Mouse (Mus musculus) limb, embryonic 12.5 days (tissue): ENCODE data around the gene Cpsf4. TPM values are rescaled to one million over a fixed set of nuclear protein-coding genes. Genes with fewer than 3 reads are reported as not detected.
A peak's percentile ranks its signal among the peaks of the same experiment; 100 is the strongest.

Source experiments
- ATAC-seq: fragments of 200-750 bp; cut with Nextera tagmentation; 2 replicates; pipeline ENCODE4 v1.8.0; 2017; ENCODE audit warnings: low read depth, moderate TSS enrichment; ENCODE audit not compliant: insufficient number of reproducible peaks, insufficient read depth, low FRiP score, low TSS enrichment
- H3K27ac ChIP-seq: fragments of 300-500 bp; sonication (generic); 2 replicates; pipeline ENCODE4 v1.5.1; 2016; ENCODE audit warnings: mild to moderate bottlenecking, moderate library complexity
- H3K27me3 ChIP-seq: fragments of 300-500 bp; sonication (generic); 2 replicates; pipeline ENCODE4 v1.6.1; 2016; ENCODE audit warnings: mild to moderate bottlenecking, moderate library complexity
- H3K36me3 ChIP-seq: fragments of 300-500 bp; sonication (generic); 2 replicates; pipeline ENCODE4 v1.6.1; 2016; ENCODE audit warnings: mild to moderate bottlenecking, moderate library complexity
- H3K4me1 ChIP-seq: fragments of 300-500 bp; sonication (generic); replicated peaks from 2 replicates; pipeline ENCODE4 v1.6.1; 2016
- H3K4me2 ChIP-seq: fragments of 300-500 bp; sonication (generic); 2 replicates; pipeline ENCODE4 v1.6.1; 2016; ENCODE audit warnings: mild to moderate bottlenecking, moderate library complexity
- H3K4me3 ChIP-seq: fragments of 300-500 bp; sonication (generic); replicated peaks from 2 replicates; pipeline ENCODE4 v1.5.1; 2016; ENCODE audit warnings: mild to moderate bottlenecking
- H3K9ac ChIP-seq: fragments of 300-500 bp; sonication (generic); replicated peaks from 2 replicates; pipeline ENCODE4 v1.6.1; 2016; ENCODE audit warnings: mild to moderate bottlenecking, moderate library complexity
- H3K9me3 ChIP-seq: fragments of 300-500 bp; sonication (generic); 2 replicates; pipeline ENCODE4 v1.6.1; 2016; ENCODE audit warnings: mild to moderate bottlenecking, moderate library complexity
- WGBS: fragments of 180-500 bp; shearing (Covaris S2); methylation state at CpG from one replicate; pipeline ENCODE4 v1.1.7; 2016; 5-methylcytosine and 5-hydroxymethylcytosine counted together
- polyA plus RNA-seq: library from polyadenylated mRNA; unstranded; fragments of >200 nt; fragmentation: Nextera tagmentation; extraction: Ambion mirVana; gene quantifications from 2 replicates; pipeline ENCODE4 v1.2.1, GENCODE M21; 2016

Cpsf4 gene
- polyA plus RNA-seq, 1 experiment from 2014 or later, result 67.2 TPM

- Histone ChIP-seq H3K4me1 (peaks cover 9% of the 10 kb centered on the region), H3K4me2 (no peak overlapping the region), H3K9ac (no peak overlapping the region), H3K9me3 (no peaks in the 10 kb centered on the region), H3K27me3 (no peaks in the 10 kb centered on the region), H3K36me3 (peaks cover 86% of the 10 kb centered on the region), H3K27ac (no peak overlapping the region), H3K4me3 (no peak overlapping the region)
- no peak for ATAC-seq
- 94% methylated on average over 2 of the region's 2 CpGs for WGBS
These were observed 18.2 kb downstream of the Cpsf4 start for GRCm38 (mm10) chr5:145185244-145185643.

- peaks cover 19% of the 10 kb centered on the region for H3K4me1 ChIP-seq
- ATAC-seq, result no peak
- WGBS, result 94% methylated on average over 6 of the region's 6 CpGs
- no peaks in the 10 kb centered on the region for H3K9me3 ChIP-seq
- no peak overlapping the region for H3K4me3 ChIP-seq
- peak overlapping the region; percentile 82; the same call in 1 of the 2 replicates for H3K4me2 ChIP-seq
- peaks cover 53% of the 10 kb centered on the region for H3K36me3 ChIP-seq
- H3K27ac ChIP-seq, result no peak overlapping the region
- no peak overlapping the region for H3K9ac ChIP-seq
- H3K27me3 ChIP-seq, result no peaks in the 10 kb centered on the region
These were observed 22.4 kb downstream of the Cpsf4 start for GRCm38 (mm10) chr5:145189416-145189815.

- Histone ChIP-seq H3K9ac (peak overlapping the region; percentile 94), H3K4me2 (peak overlapping the region; percentile 82), H3K9me3 (no peaks in the 10 kb centered on the region), H3K4me1 (peaks cover 19% of the 10 kb centered on the region), H3K36me3 (peaks cover 53% of the 10 kb centered on the region), H3K27ac (no peak overlapping the region), H3K4me3 (peak overlapping the region; percentile 81), H3K27me3 (no peaks in the 10 kb centered on the region)
- no peak for ATAC-seq
- 53% methylated on average over 5 of the region's 5 CpGs for WGBS
These were observed 23.4 kb downstream of the Cpsf4 start for GRCm38 (mm10) chr5:145190373-145190772.

- H3K36me3 ChIP-seq, result peaks cover 53% of the 10 kb centered on the region
- peak overlapping the region; percentile 94 for H3K9ac ChIP-seq
- 2% methylated on average over 41 of the region's 41 CpGs for WGBS
- H3K4me2 ChIP-seq, result peak overlapping the region; percentile 82
- peak overlapping the region; percentile 86 for H3K27ac ChIP-seq
- H3K4me3 ChIP-seq, result peak overlapping the region; percentile 81
- ATAC-seq, result peak; percentile 76
- peaks cover 19% of the 10 kb centered on the region for H3K4me1 ChIP-seq
- H3K27me3 ChIP-seq, result no peaks in the 10 kb centered on the region
- no peaks in the 10 kb centered on the region for H3K9me3 ChIP-seq
These were observed 24.1 kb downstream of the Cpsf4 start for GRCm38 (mm10) chr5:145190875-145191798.

GRCm38 (mm10) chr5:145191962-145192361, 24.9 kb downstream of the Cpsf4 start, which contains the start of gene Atp5j2:
Atp5j2 (minus strand) TSS chr5:145192062.
- WGBS, result 89% methylated on average over 2 of the region's 2 CpGs
- H3K27me3 ChIP-seq, result no peaks in the 10 kb centered on the region
- peaks cover 52% of the 10 kb centered on the region for H3K36me3 ChIP-seq

GRCm38 (mm10) chr5:145200387-145200786, 33.4 kb downstream of the Cpsf4 start:
- WGBS, result 78% methylated on average over 7 of the region's 7 CpGs
- Histone ChIP-seq H3K27ac (no peak overlapping the region), H3K9ac (no peak overlapping the region), H3K4me1 (peaks cover 14% of the 10 kb centered on the region), H3K4me3 (no peak overlapping the region), H3K27me3 (no peaks in the 10 kb centered on the region), H3K36me3 (peaks cover 23% of the 10 kb centered on the region), H3K9me3 (no peaks in the 10 kb centered on the region), H3K4me2 (peak overlapping the region; percentile 86)
- ATAC-seq, result no peak

More at GRCm38 (mm10) chr5:145191962-145192361, 24.9 kb downstream of the Cpsf4 start, which contains the start of gene Atp5j2:
- Histone ChIP-seq H3K9ac (peak within 1 kb of the TSS; percentile 94), H3K4me1 (peaks cover 19% of the 10 kb centered on the region), H3K27ac (peak within 1 kb of the TSS; percentile 86), H3K9me3 (no peaks in the 10 kb centered on the region), H3K4me3 (peak within 1 kb of the TSS; percentile 81), H3K4me2 (peak within 1 kb of the TSS; percentile 82)
- ATAC-seq, result no peak

- Histone ChIP-seq H3K36me3 (peaks cover 13% of the 10 kb centered on the region; the same call in 1 of the 2 replicates), H3K4me1 (peaks cover 21% of the 10 kb centered on the region), H3K27me3 (no peaks in the 10 kb centered on the region), H3K4me3 (peak within 1 kb of the TSS; percentile 83), H3K4me2 (peak within 1 kb of the TSS; percentile 86), H3K9ac (peak within 1 kb of the TSS; percentile 76), H3K9me3 (no peaks in the 10 kb centered on the region), H3K27ac (0 out of 2 replicates have a peak within 1 kb of the TSS, but pooled peaks have one; percentile 17)
- ATAC-seq, result no peak
- WGBS, result 1% methylated on average over 37 of the region's 37 CpGs
These were observed 34.4 kb downstream of the Cpsf4 start, which contains the start of gene Zkscan14 for GRCm38 (mm10) chr5:145201321-145201991. Zkscan14 (minus strand) TSS chr5:145201868.

GRCm38 (mm10) chr5:145202446-145202845, 35.4 kb downstream of the Cpsf4 start:
- WGBS, result 50% methylated on average over 3 of the region's 3 CpGs
- no peak overlapping the region for H3K4me3 ChIP-seq
- H3K27ac ChIP-seq, result no peak overlapping the region
- no peak for ATAC-seq
- no peaks in the 10 kb centered on the region for H3K27me3 ChIP-seq
- no peak overlapping the region for H3K4me2 ChIP-seq
- H3K9ac ChIP-seq, result no peak overlapping the region
- peaks cover 21% of the 10 kb centered on the region for H3K4me1 ChIP-seq
- H3K9me3 ChIP-seq, result no peaks in the 10 kb centered on the region
- peaks cover 14% of the 10 kb centered on the region for H3K36me3 ChIP-seq

- Histone ChIP-seq H3K27ac (peak within 1 kb of the TSS; percentile 86), H3K4me1 (peaks cover 21% of the 10 kb centered on the region), H3K4me3 (peak within 1 kb of the TSS; percentile 55), H3K27me3 (no peaks in the 10 kb centered on the region), H3K9me3 (no peaks in the 10 kb centered on the region), H3K9ac (peak within 1 kb of the TSS; percentile 54), H3K4me2 (peak within 1 kb of the TSS; percentile 66), H3K36me3 (peaks cover 18% of the 10 kb centered on the region)
- ATAC-seq, result peak; percentile 97
- WGBS, result under 1% methylated on average over 22 of the region's 22 CpGs
These were observed 37.1 kb downstream of the Cpsf4 start, which contains the start of gene Zkscan5 for GRCm38 (mm10) chr5:145203936-145204691. Zkscan5 (plus strand) TSS chr5:145204562.

GRCm38 (mm10) chr5:145205041-145205440, 38.0 kb downstream of the Cpsf4 start:
- ATAC-seq, result no peak
- peak overlapping the region; percentile 40 for H3K9ac ChIP-seq
- H3K9me3 ChIP-seq, result no peaks in the 10 kb centered on the region
- peak overlapping the region; percentile 55 for H3K4me3 ChIP-seq
- H3K4me1 ChIP-seq, result peaks cover 21% of the 10 kb centered on the region
- H3K27me3 ChIP-seq, result no peaks in the 10 kb centered on the region
- peak overlapping the region; percentile 29; the same call in 1 of the 2 replicates for H3K27ac ChIP-seq
- H3K36me3 ChIP-seq, result peaks cover 26% of the 10 kb centered on the region
- WGBS, result 25% methylated on average over 9 of the region's 9 CpGs
- peak overlapping the region; percentile 66 for H3K4me2 ChIP-seq
